Mouse (Mus musculus): Measurements from ENCODE around the gene Cacna1b.

DNA sequence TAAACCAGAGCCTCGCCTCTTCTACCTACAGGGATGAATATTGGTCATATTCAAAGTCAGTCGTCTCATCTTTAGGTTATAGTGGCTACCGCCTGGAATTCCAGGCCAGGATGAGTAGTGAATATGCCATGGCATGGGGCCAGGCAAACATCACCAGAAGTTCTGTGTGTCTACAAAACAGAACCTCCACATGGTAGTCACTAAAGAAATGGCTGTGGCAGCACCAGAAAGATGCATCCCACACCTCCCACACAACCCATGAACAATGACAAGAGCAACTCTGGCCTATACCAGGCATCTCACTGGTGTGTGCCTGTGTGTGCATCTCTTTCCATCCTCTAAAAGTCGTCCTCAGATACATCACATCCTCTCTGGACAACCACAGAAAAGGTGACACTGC is 145.8 kb downstream of the Cacna1b start:
- no peak for TF ChIP-seq CTCF (IDR thresholded peaks at IDR 0.05; ENCODE audit: low read depth)
- TF ChIP-seq EP300 (IDR thresholded peaks at IDR 0.05; ENCODE audit: low read depth) = no peak
